Mouse (Mus musculus) G1E-ER4 (cell line): Measurements from ENCODE around the gene Dbi. TPM values are rescaled to one million over a fixed set of nuclear protein-coding genes. Genes with fewer than 3 reads are reported as not detected.

ENCODE experiments used
- GATA1 ChIP-seq: IDR thresholded peaks from one replicate; pipeline ENCODE4 v1.8.0; 2012; ENCODE audit warnings: low read length, inconsistent platforms
- polyA plus RNA-seq: library from polyadenylated mRNA; stranded (reverse); fragments of >175 nt; gene quantifications from 2 replicates; pipeline ENCODE4 v1.2.3, GENCODE M21; 2012

Dbi gene
- polyA plus RNA-seq, 1 experiment, result 13.5 TPM

- no peak for TF ChIP-seq GATA1
Observed at GRCm38 (mm10) chr1:120135934-120136786, 15.3 kb upstream of the Dbi start.

GRCm38 (mm10) chr1:120132376-120132775 is 11.5 kb upstream of the Dbi start:
- no peak for TF ChIP-seq GATA1

GRCm38 (mm10) chr1:120126318-120126717 is 5.4 kb upstream of the Dbi start:
- TF ChIP-seq GATA1, result no peak

GRCm38 (mm10) chr1:120125471-120125870 is 4.6 kb upstream of the Dbi start:
- TF ChIP-seq GATA1, result no peak

GRCm38 (mm10) chr1:120124839-120125238 is 4.0 kb upstream of the Dbi start:
- no peak for TF ChIP-seq GATA1

GRCm38 (mm10) chr1:120122634-120123383 is 1.9 kb upstream of the Dbi start:
- TF ChIP-seq GATA1, result no peak

GRCm38 (mm10) chr1:120121930-120122530 is 1.2 kb upstream of the Dbi start:
- no peak for TF ChIP-seq GATA1

- no peak for TF ChIP-seq GATA1
Observed at GRCm38 (mm10) chr1:120120141-120120968, 523 bp downstream of the Dbi start.

GRCm38 (mm10) chr1:120119389-120119788 is 1.5 kb downstream of the Dbi start:
- no peak for TF ChIP-seq GATA1

GRCm38 (mm10) chr1:120118854-120119253 is 2.0 kb downstream of the Dbi start:
- no peak for TF ChIP-seq GATA1

- TF ChIP-seq GATA1, result no peak
Observed at GRCm38 (mm10) chr1:120116106-120116505, 4.8 kb downstream of the Dbi start.

- no peak for TF ChIP-seq GATA1
Observed at GRCm38 (mm10) chr1:120115671-120116081, 5.2 kb downstream of the Dbi start.

GRCm38 (mm10) chr1:120112251-120113187 is 8.4 kb downstream of the Dbi start:
- no peak for TF ChIP-seq GATA1

GRCm38 (mm10) chr1:120111766-120112165 is 9.1 kb downstream of the Dbi start:
- no peak for TF ChIP-seq GATA1

GRCm38 (mm10) chr1:120109741-120110432 is 11.0 kb downstream of the Dbi start:
- no peak for TF ChIP-seq GATA1
